Mouse (Mus musculus) gastrocnemius, adult 18-20 months (tissue): Measurements from ENCODE around the gene Mettl21a. TPM values are rescaled to one million over a fixed set of nuclear protein-coding genes. Genes with fewer than 3 reads are reported as not detected.
"Not testable (repeated sequence)": the region's sequence is repeated elsewhere in the genome, so short reads cannot be mapped to it uniquely, and the experiment has no call there.

Experiments
- DNase-seq: peaks from one replicate; pipeline ENCODE4 v3.0.0; 2021; ENCODE audit warnings: low spot score
- total RNA-seq, 2 experiments: library from RNA; stranded (reverse); gene quantifications; 2 replicates each; pipeline ENCODE4 v1.2.3; 2021

Gene Mettl21a
- total RNA-seq, 2 experiments from 2014 or later, result 8.7 to 10.9 TPM

- DNase-seq, result no peak
Measured at GRCm38 (mm10) chr1:64614801-64615345, 2.2 kb downstream of the Mettl21a start.

- no peak for DNase-seq
Measured at GRCm38 (mm10) chr1:64614311-64614710, 2.7 kb downstream of the Mettl21a start.

- DNase-seq, result no peak
Measured at GRCm38 (mm10) chr1:64609976-64610375, 7.1 kb downstream of the Mettl21a start.

- DNase-seq, result peak; percentile 35
Measured at GRCm38 (mm10) chr1:64609145-64609544, 7.9 kb downstream of the Mettl21a start.

- DNase-seq, result no peak
Measured at GRCm38 (mm10) chr1:64603381-64603780, 13.7 kb downstream of the Mettl21a start.

GRCm38 (mm10) chr1:64601242-64601842 is 15.7 kb downstream of the Mettl21a start:
- no peak for DNase-seq

- DNase-seq, result no peak
Measured at GRCm38 (mm10) chr1:64600413-64601077, 16.5 kb downstream of the Mettl21a start.

- no peak for DNase-seq
Measured at GRCm38 (mm10) chr1:64598926-64599325, 18.1 kb downstream of the Mettl21a start.

GRCm38 (mm10) chr1:64578801-64579200 is 38.2 kb downstream of the Mettl21a start:
- no peak for DNase-seq

- DNase-seq, result not testable (repeated sequence)
Measured at GRCm38 (mm10) chr1:64577911-64578310, 39.1 kb downstream of the Mettl21a start.

GRCm38 (mm10) chr1:64576732-64577131 is 40.3 kb downstream of the Mettl21a start:
- no peak for DNase-seq

- DNase-seq, result no peak
Measured at GRCm38 (mm10) chr1:64576022-64576421, 41.0 kb downstream of the Mettl21a start.

GRCm38 (mm10) chr1:64568206-64568605 is 48.8 kb downstream of the Mettl21a start:
- DNase-seq, result no peak

- DNase-seq, result no peak
Measured at GRCm38 (mm10) chr1:64560105-64560504, 56.9 kb downstream of the Mettl21a start.

Other genes starting within 250 kb of the Mettl21a start
- gene Creb1, start 84.6 kb downstream of the Mettl21a start, total RNA-seq, result 10 to 100 TPM; 18.4 to 20.3 TPM
- 10 to 100 TPM; 20.1 to 25.3 TPM for gene Ccnyl1, start 73.2 kb upstream of the Mettl21a start, total RNA-seq
- gene Fzd5, start 120.5 kb upstream of the Mettl21a start, total RNA-seq, result 1 to 10 TPM; 1.8 to 2.2 TPM